Mouse (Mus musculus) intestine, embryonic 16.5 days (tissue): Measurements from ENCODE around the gene Crb3. TPM values are rescaled to one million over a fixed set of nuclear protein-coding genes. Genes with fewer than 3 reads are reported as not detected.
A peak's percentile ranks its signal among the peaks of the same experiment; 100 is the strongest.

Experiments
- ATAC-seq: fragments of 200-750 bp; cut with Nextera tagmentation; 2 replicates; pipeline ENCODE4 v1.8.0; 2017; ENCODE audit warnings: moderate TSS enrichment, moderate library complexity
- H3K27ac ChIP-seq: fragments of 300-500 bp; sonication (generic); 2 replicates; pipeline ENCODE4 v1.5.1; 2014; ENCODE audit warnings: mild to moderate bottlenecking, low read length
- H3K27me3 ChIP-seq: fragments of 300-500 bp; sonication (generic); replicated peaks from 2 replicates; pipeline ENCODE4 v1.6.1; 2014; ENCODE audit warnings: low read length, control low read depth, mixed read lengths; ENCODE audit not compliant: control insufficient read depth, insufficient read depth
- H3K36me3 ChIP-seq: fragments of 300-500 bp; sonication (generic); 2 replicates; pipeline ENCODE4 v1.6.1; 2014; ENCODE audit warnings: low read length, control low read depth; ENCODE audit not compliant: control insufficient read depth, insufficient read depth
- H3K4me1 ChIP-seq: fragments of 300-500 bp; sonication (generic); 2 replicates; pipeline ENCODE4 v1.6.1; 2014; ENCODE audit warnings: low read length, control low read depth, mixed read lengths; ENCODE audit not compliant: control insufficient read depth, insufficient read depth
- H3K4me2 ChIP-seq: fragments of 300-500 bp; sonication (generic); 2 replicates; pipeline ENCODE4 v1.6.1; 2014; ENCODE audit warnings: low read depth, low read length, control low read depth
- H3K4me3 ChIP-seq: fragments of 300-500 bp; sonication (generic); 2 replicates; pipeline ENCODE4 v1.5.1; 2014; ENCODE audit warnings: mild to moderate bottlenecking, low read length
- H3K9ac ChIP-seq: fragments of 300-500 bp; sonication (generic); 2 replicates; pipeline ENCODE4 v1.6.1; 2014; ENCODE audit warnings: low read depth, low read length
- H3K9me3 ChIP-seq: fragments of 300-500 bp; sonication (generic); 2 replicates; pipeline ENCODE4 v1.6.1; 2016; ENCODE audit warnings: low read length, control low read depth; ENCODE audit not compliant: control insufficient read depth
- WGBS: fragments of 180-500 bp; shearing (Covaris S2); extraction: QIAGEN DNeasy Blood & Tissue Kit; methylation state at CpG from one replicate; pipeline ENCODE4 v1.1.7; 2014; 5-methylcytosine and 5-hydroxymethylcytosine counted together
- polyA plus RNA-seq: library from polyadenylated mRNA; unstranded; fragments of >200 nt; fragmentation: Nextera tagmentation; extraction: Ambion mirVana; gene quantifications from 2 replicates; pipeline ENCODE4 v1.2.1, GENCODE M21; 2015

The Crb3 gene
- polyA plus RNA-seq, 1 experiment from 2014 or later: 113 TPM

DNA sequence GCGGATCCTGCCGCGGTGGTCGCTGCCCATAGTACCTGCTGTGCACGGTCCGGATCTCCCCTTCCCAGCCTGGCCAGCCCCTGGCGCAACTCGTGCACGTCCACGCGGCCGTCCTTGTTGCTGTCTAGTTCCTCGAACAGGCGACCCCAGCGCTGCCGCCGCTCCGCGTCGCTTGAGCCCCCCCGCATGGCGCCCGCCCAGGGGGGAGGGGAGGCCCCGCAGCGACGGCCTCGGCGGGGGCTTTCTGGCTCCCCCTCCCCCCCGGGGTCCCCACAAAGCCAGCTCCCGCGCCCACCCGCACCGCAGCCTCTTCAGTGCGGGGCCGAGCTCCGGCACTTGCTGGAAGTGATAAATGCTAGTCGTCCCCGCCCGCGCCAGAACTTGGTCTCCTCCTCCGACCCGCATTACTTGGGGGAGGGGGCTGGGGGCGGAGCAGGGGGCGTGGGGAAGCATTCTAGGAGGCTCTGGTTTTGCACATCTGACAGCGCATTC is 627 bp downstream of the Crb3 start, which contains the start of gene Slc25a23:
Gene Slc25a23 (minus strand): TSS at position 378 of the 492 bp plus-strand sequence.
- peaks cover 1% of the 10 kb centered on the region; the same call in 1 of the 2 replicates for H3K36me3 ChIP-seq
- H3K4me2 ChIP-seq: peak within 1 kb of the TSS; percentile 94
- peak within 1 kb of the TSS; percentile 90 for H3K9ac ChIP-seq
- H3K9me3 ChIP-seq: no peaks in the 10 kb centered on the region
- peaks cover 19% of the 10 kb centered on the region for H3K27me3 ChIP-seq
- peaks cover 19% of the 10 kb centered on the region for H3K4me1 ChIP-seq
- peak within 1 kb of the TSS; percentile 81 for H3K4me3 ChIP-seq
- H3K27ac ChIP-seq: peak within 1 kb of the TSS; percentile 92
- WGBS: 1% methylated on average over 33 of the region's 45 CpGs
- ATAC-seq: peak; percentile 31

- H3K4me2 ChIP-seq: peak overlapping the region; percentile 94
- peaks cover 4% of the 10 kb centered on the region; the same call in 1 of the 2 replicates for H3K36me3 ChIP-seq
- peak overlapping the region; percentile 81 for H3K4me3 ChIP-seq
- H3K27me3 ChIP-seq: peaks cover 19% of the 10 kb centered on the region
- peak overlapping the region; percentile 90 for H3K9ac ChIP-seq
- H3K27ac ChIP-seq: peak overlapping the region; percentile 92
- no peaks in the 10 kb centered on the region for H3K9me3 ChIP-seq
- H3K4me1 ChIP-seq: peaks cover 23% of the 10 kb centered on the region
- ATAC-seq: peak; percentile 85
- WGBS: 0% methylated on average over 44 of the region's 44 CpGs
Observed at GRCm38 (mm10) chr17:57060231-57060801, 1.4 kb downstream of the Crb3 start.

DNA sequence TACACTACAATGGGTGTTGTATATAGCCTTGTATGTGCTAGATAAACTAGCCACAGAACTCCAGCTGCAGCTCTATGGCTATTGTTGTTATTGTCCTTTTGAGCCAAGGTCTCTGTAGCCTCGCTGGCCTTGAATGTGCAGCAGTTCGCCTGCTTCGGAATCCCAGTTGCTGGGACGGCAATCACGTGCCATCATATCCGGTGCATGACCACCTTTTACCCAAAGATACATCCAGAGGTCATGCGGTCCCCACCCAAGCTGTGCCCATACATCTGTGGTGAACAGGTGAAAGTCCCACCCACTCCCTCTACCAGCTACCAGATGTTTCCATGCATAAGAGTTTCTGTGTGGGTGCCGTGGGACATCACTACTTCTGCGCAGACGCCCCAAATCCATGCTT is 2.2 kb downstream of the Crb3 start:
- Histone ChIP-seq H3K36me3 (peaks cover 4% of the 10 kb centered on the region; the same call in 1 of the 2 replicates), H3K4me3 (peak overlapping the region; percentile 81), H3K4me1 (peaks cover 23% of the 10 kb centered on the region), H3K4me2 (peak overlapping the region; percentile 94), H3K27ac (peak overlapping the region; percentile 92), H3K9me3 (no peaks in the 10 kb centered on the region), H3K9ac (0 out of 2 replicates have a peak overlapping the region, but pooled peaks have one; percentile 59), H3K27me3 (peaks cover 19% of the 10 kb centered on the region)
- no peak for ATAC-seq
- 38% methylated on average over 10 of the region's 10 CpGs for WGBS

GRCm38 (mm10) chr17:57062011-57062521 is 3.2 kb downstream of the Crb3 start:
- H3K27me3 ChIP-seq: peaks cover 19% of the 10 kb centered on the region
- H3K9me3 ChIP-seq: no peaks in the 10 kb centered on the region
- ATAC-seq: peak; percentile 82
- peak overlapping the region; percentile 92 for H3K27ac ChIP-seq
- peak overlapping the region; percentile 71 for H3K9ac ChIP-seq
- peaks cover 4% of the 10 kb centered on the region; the same call in 1 of the 2 replicates for H3K36me3 ChIP-seq
- peaks cover 23% of the 10 kb centered on the region for H3K4me1 ChIP-seq
- H3K4me2 ChIP-seq: peak overlapping the region; percentile 94
- peak overlapping the region; percentile 60 for H3K4me3 ChIP-seq
- 2% methylated on average over 36 of the region's 39 CpGs for WGBS

- peaks cover 19% of the 10 kb centered on the region for H3K27me3 ChIP-seq
- WGBS: 2% methylated on average over 22 of the region's 22 CpGs
- no peak for ATAC-seq
Observed at GRCm38 (mm10) chr17:57062548-57062947, 3.6 kb downstream of the Crb3 start.

DNA sequence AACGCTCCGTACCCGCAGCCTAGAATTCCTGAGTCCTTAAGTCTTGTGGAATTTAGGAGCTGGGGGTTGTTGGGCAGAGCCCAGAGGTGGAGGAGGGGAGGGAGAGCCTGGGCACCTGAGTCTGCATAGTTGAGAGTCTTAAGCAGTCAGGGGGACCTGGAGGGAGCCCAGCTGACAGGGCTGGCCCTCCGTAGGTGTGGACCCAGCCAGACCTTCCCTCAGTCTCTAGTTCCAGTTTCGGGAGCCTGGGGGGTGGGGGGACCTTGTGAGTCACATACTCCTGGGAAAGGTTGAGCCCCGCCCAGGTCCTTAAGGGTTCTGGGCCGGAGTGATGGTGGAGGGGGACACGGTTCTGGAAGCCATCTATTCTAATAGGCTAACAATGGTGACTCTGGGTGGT is 4.1 kb downstream of the Crb3 start:
- peaks cover 19% of the 10 kb centered on the region for H3K27me3 ChIP-seq
- peak overlapping the region; percentile 60 for H3K4me3 ChIP-seq
- peak overlapping the region; percentile 92; the same call in 1 of the 2 replicates for H3K27ac ChIP-seq
- peak overlapping the region; percentile 94 for H3K4me2 ChIP-seq
- 8% methylated on average over 8 of the region's 8 CpGs for WGBS
- H3K9ac ChIP-seq: peak overlapping the region; percentile 71
- ATAC-seq: no peak
- H3K4me1 ChIP-seq: peaks cover 23% of the 10 kb centered on the region
- no peaks in the 10 kb centered on the region for H3K9me3 ChIP-seq
- H3K36me3 ChIP-seq: peaks cover 4% of the 10 kb centered on the region; the same call in 1 of the 2 replicates

More at GRCm38 (mm10) chr17:57062548-57062947, 3.6 kb downstream of the Crb3 start:
- Histone ChIP-seq H3K27ac (peak overlapping the region; percentile 92), H3K4me3 (peak overlapping the region; percentile 60), H3K9ac (peak overlapping the region; percentile 71), H3K36me3 (peaks cover 4% of the 10 kb centered on the region; the same call in 1 of the 2 replicates), H3K4me1 (peaks cover 23% of the 10 kb centered on the region), H3K9me3 (no peaks in the 10 kb centered on the region), H3K4me2 (peak overlapping the region; percentile 94; the same call in 1 of the 2 replicates)

DNA sequence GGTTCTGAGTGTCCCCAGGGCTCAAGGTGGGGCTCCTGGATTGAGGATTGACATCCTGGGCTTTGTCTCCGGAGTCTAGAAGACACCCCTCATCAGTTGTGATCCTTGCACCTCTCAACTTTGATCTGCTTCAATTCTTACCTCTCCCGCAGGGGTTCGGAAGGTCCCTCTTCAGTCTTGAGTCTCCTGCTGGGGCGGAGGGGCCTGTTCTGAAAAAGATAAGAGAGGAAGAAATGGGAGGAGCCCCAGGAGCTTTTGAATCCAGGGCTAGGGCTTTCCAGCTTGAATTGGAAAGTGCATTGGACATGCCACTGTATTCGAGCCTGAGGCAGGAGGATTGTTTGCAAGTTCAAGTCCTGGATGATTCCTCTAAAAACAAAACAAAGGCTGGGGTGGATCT is 8.0 kb downstream of the Crb3 start:
- WGBS: 62% methylated on average over 5 of the region's 5 CpGs
- no peak for ATAC-seq
- Histone ChIP-seq H3K4me1 (0 out of 2 replicates have a peak, but pooled peaks cover 11% of the 10 kb centered on the region), H3K9me3 (no peaks in the 10 kb centered on the region), H3K27me3 (peaks cover 12% of the 10 kb centered on the region), H3K4me2 (no peak overlapping the region), H3K27ac (no peak overlapping the region), H3K9ac (no peak overlapping the region), H3K4me3 (no peak overlapping the region), H3K36me3 (peaks cover 4% of the 10 kb centered on the region; the same call in 1 of the 2 replicates)

DNA sequence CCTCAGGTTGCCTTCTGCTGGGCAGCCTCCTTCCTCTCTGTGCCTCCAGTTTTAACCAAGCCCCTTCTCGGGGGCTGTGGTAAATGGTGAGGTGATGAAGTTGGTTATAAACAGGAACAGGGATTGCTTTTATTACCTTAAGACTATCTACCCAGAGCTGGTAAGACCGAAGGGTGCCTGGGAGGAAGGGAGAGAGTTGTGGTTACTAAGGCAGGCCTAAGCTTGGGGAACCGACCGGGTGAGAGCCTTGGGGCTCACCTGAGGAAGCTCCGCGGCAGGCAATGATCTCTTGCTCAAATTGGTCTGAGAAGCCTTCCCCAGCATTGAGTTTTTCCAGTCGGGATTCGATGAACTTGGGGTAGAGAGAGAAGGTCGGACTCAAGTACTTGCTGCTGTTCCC is 11.4 kb downstream of the Crb3 start:
- no peak overlapping the region for H3K9ac ChIP-seq
- H3K27me3 ChIP-seq: no peaks in the 10 kb centered on the region
- H3K27ac ChIP-seq: no peak overlapping the region
- H3K4me2 ChIP-seq: peak overlapping the region; percentile 33
- 14% methylated on average over 9 of the region's 9 CpGs for WGBS
- ATAC-seq: peak; percentile 40
- no peaks in the 10 kb centered on the region for H3K36me3 ChIP-seq
- H3K4me3 ChIP-seq: 0 out of 2 replicates have a peak overlapping the region, but pooled peaks have one; percentile 1
- H3K4me1 ChIP-seq: 0 out of 2 replicates have a peak, but pooled peaks cover 7% of the 10 kb centered on the region
- H3K9me3 ChIP-seq: no peaks in the 10 kb centered on the region

DNA sequence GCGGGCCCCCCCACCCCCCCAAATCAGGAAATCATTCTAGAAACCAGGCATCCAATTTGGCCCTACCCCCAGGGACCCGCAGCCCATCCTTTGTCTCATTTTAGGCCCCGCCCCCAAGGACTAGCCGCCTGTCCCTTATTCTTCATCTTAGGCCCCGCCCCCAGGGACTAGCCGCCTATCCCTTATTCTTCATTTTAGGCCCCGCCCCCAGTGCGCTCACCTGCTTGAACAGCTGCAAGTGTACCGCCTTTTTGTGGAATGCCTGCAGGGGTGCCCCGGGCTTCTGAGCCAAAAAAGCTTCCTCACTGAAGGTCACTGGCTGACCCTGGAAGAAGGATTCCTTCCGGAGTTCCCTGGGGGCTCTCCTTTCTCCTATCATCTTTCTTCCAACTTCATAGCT is 11.8 kb downstream of the Crb3 start:
- no peaks in the 10 kb centered on the region for H3K36me3 ChIP-seq
- 2% methylated on average over 10 of the region's 11 CpGs for WGBS
- H3K4me2 ChIP-seq: peak overlapping the region; percentile 33
- 0 out of 2 replicates have a peak, but pooled peaks cover 7% of the 10 kb centered on the region for H3K4me1 ChIP-seq
- 0 out of 2 replicates have a peak overlapping the region, but pooled peaks have one; percentile 1 for H3K4me3 ChIP-seq
- H3K9ac ChIP-seq: no peak overlapping the region
- ATAC-seq: peak; percentile 79
- H3K27ac ChIP-seq: no peak overlapping the region
- no peaks in the 10 kb centered on the region for H3K27me3 ChIP-seq
- H3K9me3 ChIP-seq: no peaks in the 10 kb centered on the region
